Mouse (Mus musculus): ENCODE measurements around the gene Kcnv2. TPM values are rescaled to one million over a fixed set of nuclear protein-coding genes. Genes with fewer than 3 reads are reported as not detected.

Gene Kcnv2
- not detected in 2 replicates for polyA plus RNA-seq (2012; rRNA removed)

GRCm38 (mm10) chr19:27322281-27322680 lies at the start of gene Kcnv2:
Kcnv2 (plus strand) TSS chr19:27322588.
- no peak within 1 kb of the TSS for H3K27ac ChIP-seq (ENCODE audit: insufficient read depth, low read length)
- no peak for DNase-seq (ENCODE audit: low read depth in 1 of 2, low spot score in 2 of 2)
- no peaks in the 10 kb centered on the region for H3K4me1 ChIP-seq (ENCODE audit: control insufficient read depth, insufficient read depth, insufficient read length)
- H3K27me3 ChIP-seq (ENCODE audit: control insufficient read depth, insufficient read depth, low read length), result no peaks in the 10 kb centered on the region
- WGBS, result 81% methylated on average over 5 of the region's 5 CpGs
- no peak within 1 kb of the TSS for H3K4me3 ChIP-seq (ENCODE audit: extremely low read depth, insufficient read depth, insufficient read length)
- TF ChIP-seq CTCF (IDR thresholded peaks at IDR 0.05; ENCODE audit: extremely low read depth, insufficient read depth, insufficient read length, insufficient replicate concordance), result no peak
- TF ChIP-seq POLR2A (IDR thresholded peaks at IDR 0.05; ENCODE audit: low read depth, low read length), result no peak
- no peaks in the 10 kb centered on the region for H3K36me3 ChIP-seq (ENCODE audit: control insufficient read depth, insufficient read depth, low read length)

DNA sequence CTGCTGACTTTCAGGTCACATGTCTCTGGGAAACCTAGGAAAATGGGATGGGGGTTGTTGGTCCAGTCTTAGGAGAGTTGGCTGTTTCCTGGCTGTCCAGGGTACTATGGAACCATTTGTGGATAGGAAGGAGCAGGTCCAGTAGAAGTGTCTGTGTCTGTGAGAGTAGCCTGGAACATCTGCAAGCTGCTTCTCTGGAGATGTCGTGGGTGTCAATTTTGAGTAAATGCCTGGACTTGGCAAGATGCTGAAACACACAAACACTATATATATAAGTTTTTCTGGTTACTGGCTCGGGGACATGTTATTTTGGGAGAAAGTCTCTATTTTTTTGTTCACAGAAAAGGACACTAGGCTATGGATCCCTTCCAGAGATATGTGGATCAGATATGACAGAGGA lies 49.0 kb upstream of the Kcnv2 start:
- TF ChIP-seq CTCF (IDR thresholded peaks at IDR 0.05; ENCODE audit: extremely low read depth, insufficient read depth, insufficient read length, insufficient replicate concordance), result no peak
- no peak for TF ChIP-seq POLR2A (IDR thresholded peaks at IDR 0.05; ENCODE audit: low read depth, low read length)
- Histone ChIP-seq H3K36me3 (ENCODE audit: control insufficient read depth, insufficient read depth, low read length) (no peaks in the 10 kb centered on the region), H3K27ac (ENCODE audit: insufficient read depth, low read length) (no peak overlapping the region), H3K4me1 (ENCODE audit: control insufficient read depth, insufficient read depth, insufficient read length) (no peaks in the 10 kb centered on the region), H3K4me3 (ENCODE audit: extremely low read depth, insufficient read depth, insufficient read length) (no peak overlapping the region), H3K27me3 (ENCODE audit: control insufficient read depth, insufficient read depth, low read length) (no peaks in the 10 kb centered on the region)
- DNase-seq (ENCODE audit: low read depth in 1 of 2, low spot score in 2 of 2), result no peak
- 71% methylated on average over 2 of the region's 2 CpGs for WGBS

- WGBS, result 77% methylated on average over 1 of the region's 1 CpGs
- no peak for DNase-seq (ENCODE audit: low read depth in 1 of 2, low spot score in 2 of 2)
- Histone ChIP-seq H3K4me3 (ENCODE audit: extremely low read depth, insufficient read depth, insufficient read length) (no peak overlapping the region), H3K36me3 (ENCODE audit: control insufficient read depth, insufficient read depth, low read length) (no peaks in the 10 kb centered on the region), H3K27me3 (ENCODE audit: control insufficient read depth, insufficient read depth, low read length) (no peaks in the 10 kb centered on the region), H3K27ac (ENCODE audit: insufficient read depth, low read length) (no peak overlapping the region), H3K4me1 (ENCODE audit: control insufficient read depth, insufficient read depth, insufficient read length) (no peaks in the 10 kb centered on the region)
- no peak for TF ChIP-seq POLR2A (IDR thresholded peaks at IDR 0.05; ENCODE audit: low read depth, low read length)
- TF ChIP-seq CTCF (IDR thresholded peaks at IDR 0.05; ENCODE audit: extremely low read depth, insufficient read depth, insufficient read length, insufficient replicate concordance), result no peak
These were observed 48.0 kb upstream of the Kcnv2 start for GRCm38 (mm10) chr19:27274382-27274781.

DNA sequence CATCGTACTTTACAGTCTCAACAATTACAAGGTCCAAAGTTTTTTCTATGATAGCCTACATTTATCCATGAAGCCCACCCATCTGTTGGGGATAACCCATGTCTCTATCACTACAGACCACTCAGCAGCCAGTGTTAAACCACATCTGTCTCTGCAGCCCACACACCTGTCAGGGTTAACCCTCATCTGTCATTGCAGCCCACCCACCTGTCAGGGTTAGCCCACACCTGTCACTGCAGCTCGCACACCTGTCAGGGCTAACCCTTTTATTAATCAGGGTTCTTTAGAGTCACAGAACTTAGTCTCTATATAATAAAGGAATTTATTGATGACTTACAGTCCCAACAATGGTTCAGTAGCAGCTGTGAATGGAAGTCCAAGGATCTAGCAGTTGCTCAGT lies 43.2 kb upstream of the Kcnv2 start:
- Histone ChIP-seq H3K4me1 (ENCODE audit: control insufficient read depth, insufficient read depth, insufficient read length) (no peaks in the 10 kb centered on the region), H3K27me3 (ENCODE audit: control insufficient read depth, insufficient read depth, low read length) (no peaks in the 10 kb centered on the region), H3K4me3 (ENCODE audit: extremely low read depth, insufficient read depth, insufficient read length) (no peak overlapping the region), H3K36me3 (ENCODE audit: control insufficient read depth, insufficient read depth, low read length) (no peaks in the 10 kb centered on the region), H3K27ac (ENCODE audit: insufficient read depth, low read length) (no peak overlapping the region)
- 92% methylated on average over 2 of the region's 2 CpGs for WGBS
- TF ChIP-seq POLR2A (IDR thresholded peaks at IDR 0.05; ENCODE audit: low read depth, low read length), result no peak
- no peak for TF ChIP-seq CTCF (IDR thresholded peaks at IDR 0.05; ENCODE audit: extremely low read depth, insufficient read depth, insufficient read length, insufficient replicate concordance)
- DNase-seq (ENCODE audit: low read depth in 1 of 2, low spot score in 2 of 2), result no peak

DNA sequence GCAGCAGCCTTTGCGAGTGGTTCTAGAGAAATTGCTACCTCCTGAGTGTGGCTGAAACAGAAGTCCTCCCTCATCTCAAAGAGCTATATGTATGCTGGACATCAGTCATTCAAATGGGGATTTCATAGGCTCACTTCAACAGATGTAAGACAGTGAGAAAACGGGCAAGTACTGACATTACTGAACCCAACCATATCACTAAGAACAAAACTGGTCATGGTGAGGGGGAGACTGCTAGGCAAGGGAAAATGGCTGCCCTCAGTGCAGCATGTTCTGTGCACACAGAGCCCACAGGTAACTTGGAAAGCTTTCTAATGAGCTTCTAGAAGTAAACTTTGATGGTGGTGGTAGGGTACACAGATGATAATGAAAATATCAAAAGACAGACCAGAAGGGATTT lies 12.3 kb upstream of the Kcnv2 start:
- TF ChIP-seq POLR2A (IDR thresholded peaks at IDR 0.05; ENCODE audit: low read depth, low read length), result no peak
- TF ChIP-seq CTCF (IDR thresholded peaks at IDR 0.05; ENCODE audit: extremely low read depth, insufficient read depth, insufficient read length, insufficient replicate concordance), result no peak
- H3K36me3 ChIP-seq (ENCODE audit: control insufficient read depth, insufficient read depth, low read length), result no peaks in the 10 kb centered on the region
- 85% methylated on average over 2 of the region's 2 CpGs for WGBS
- no peak overlapping the region for H3K27ac ChIP-seq (ENCODE audit: insufficient read depth, low read length)
- peaks cover 6% of the 10 kb centered on the region; the same call in 1 of the 2 replicates for H3K4me1 ChIP-seq (ENCODE audit: control insufficient read depth, insufficient read depth, insufficient read length)
- H3K4me3 ChIP-seq (ENCODE audit: extremely low read depth, insufficient read depth, insufficient read length), result no peak overlapping the region
- H3K27me3 ChIP-seq (ENCODE audit: control insufficient read depth, insufficient read depth, low read length), result no peaks in the 10 kb centered on the region
- DNase-seq (ENCODE audit: low read depth in 1 of 2, low spot score in 2 of 2), result no peak

DNA sequence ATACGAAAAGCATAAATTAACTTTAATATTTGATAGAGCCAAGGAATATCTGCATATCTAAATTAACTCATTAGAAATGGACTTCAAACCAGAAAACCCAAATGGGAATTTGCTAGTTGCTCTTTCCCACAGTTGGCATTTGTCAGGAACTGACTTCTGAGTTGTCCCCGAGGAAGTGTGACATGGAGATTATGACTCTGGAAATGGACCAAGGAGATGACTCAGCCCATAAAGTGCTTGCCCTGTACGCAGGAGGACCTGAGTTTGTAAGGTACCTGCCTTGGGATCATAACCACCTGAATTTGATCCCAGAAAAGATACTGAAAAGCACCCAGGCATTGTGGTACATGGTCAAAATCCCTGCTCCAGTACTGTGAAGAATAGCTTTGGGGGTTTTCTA lies 11.1 kb upstream of the Kcnv2 start:
- H3K4me1 ChIP-seq (ENCODE audit: control insufficient read depth, insufficient read depth, insufficient read length), result peaks cover 6% of the 10 kb centered on the region; the same call in 1 of the 2 replicates
- no peak overlapping the region for H3K4me3 ChIP-seq (ENCODE audit: extremely low read depth, insufficient read depth, insufficient read length)
- no peak overlapping the region for H3K27ac ChIP-seq (ENCODE audit: insufficient read depth, low read length)
- TF ChIP-seq POLR2A (IDR thresholded peaks at IDR 0.05; ENCODE audit: low read depth, low read length), result no peak
- no peak for TF ChIP-seq CTCF (IDR thresholded peaks at IDR 0.05; ENCODE audit: extremely low read depth, insufficient read depth, insufficient read length, insufficient replicate concordance)
- H3K27me3 ChIP-seq (ENCODE audit: control insufficient read depth, insufficient read depth, low read length), result no peaks in the 10 kb centered on the region
- no peaks in the 10 kb centered on the region for H3K36me3 ChIP-seq (ENCODE audit: control insufficient read depth, insufficient read depth, low read length)
- no peak for DNase-seq (ENCODE audit: low read depth in 1 of 2, low spot score in 2 of 2)
- 86% methylated on average over 3 of the region's 3 CpGs for whole genome bisulfite sequencing

DNA sequence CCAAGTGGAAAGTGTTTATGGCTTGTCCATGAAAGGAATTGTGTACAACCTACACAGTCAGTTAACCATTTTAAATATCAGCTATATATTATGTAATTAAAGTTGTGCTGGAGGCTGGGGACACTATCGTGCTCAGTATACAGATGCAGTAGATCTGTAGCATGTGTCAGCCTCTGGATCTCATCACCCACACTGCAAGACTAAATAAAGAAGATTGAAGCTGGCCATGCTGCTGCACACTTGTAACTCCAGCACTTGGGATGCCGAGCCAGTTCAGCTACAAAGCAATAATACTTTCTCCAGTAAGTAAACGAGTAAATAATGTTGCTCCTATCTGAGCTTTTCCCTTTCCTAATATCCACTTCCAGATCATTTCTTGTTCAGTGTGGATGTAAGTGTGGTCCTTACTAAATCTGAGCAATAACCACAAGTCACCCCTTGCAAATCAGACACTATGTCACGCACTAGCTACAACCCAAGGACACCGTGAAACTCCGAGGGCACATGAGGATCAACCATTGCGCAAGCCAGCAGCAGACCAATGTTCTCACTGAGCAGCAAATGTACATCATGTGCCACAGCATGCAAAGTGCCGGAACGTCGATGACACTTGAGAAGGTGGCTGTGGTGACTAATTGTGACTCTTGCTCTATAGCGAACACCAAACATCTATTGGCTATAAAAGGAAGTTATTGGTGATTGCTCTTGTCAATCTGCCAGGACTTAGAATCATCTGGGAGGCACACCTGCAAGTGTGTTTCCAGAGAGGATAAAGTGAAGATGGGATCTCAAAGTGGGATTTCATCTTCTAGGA lies 9.9 kb upstream of the Kcnv2 start:
- 90% methylated on average over 11 of the region's 11 CpGs for WGBS
- no peaks in the 10 kb centered on the region for H3K36me3 ChIP-seq (ENCODE audit: control insufficient read depth, insufficient read depth, low read length)
- H3K27ac ChIP-seq (ENCODE audit: insufficient read depth, low read length), result no peak overlapping the region
- TF ChIP-seq POLR2A (IDR thresholded peaks at IDR 0.05; ENCODE audit: low read depth, low read length), result no peak
- no peak for TF ChIP-seq CTCF (IDR thresholded peaks at IDR 0.05; ENCODE audit: extremely low read depth, insufficient read depth, insufficient read length, insufficient replicate concordance)
- peaks cover 6% of the 10 kb centered on the region; the same call in 1 of the 2 replicates for H3K4me1 ChIP-seq (ENCODE audit: control insufficient read depth, insufficient read depth, insufficient read length)
- no peak for DNase-seq (ENCODE audit: low read depth in 1 of 2, low spot score in 2 of 2)
- no peak overlapping the region for H3K4me3 ChIP-seq (ENCODE audit: extremely low read depth, insufficient read depth, insufficient read length)
- no peaks in the 10 kb centered on the region for H3K27me3 ChIP-seq (ENCODE audit: control insufficient read depth, insufficient read depth, low read length)

All from spleen, adult 2 months (tissue).